Mouse (Mus musculus): ENCODE data around the gene Rab25.

Rab25 gene

GRCm38 (mm10) chr3:88502641-88503504 is 45.2 kb downstream of the Rab25 start:
- peak; percentile 98 for DNase-seq (ENCODE audit: low read depth)

GRCm38 (mm10) chr3:88502031-88502571 is 46.0 kb downstream of the Rab25 start:
- DNase-seq (ENCODE audit: low read depth): peak; percentile 79

DNA sequence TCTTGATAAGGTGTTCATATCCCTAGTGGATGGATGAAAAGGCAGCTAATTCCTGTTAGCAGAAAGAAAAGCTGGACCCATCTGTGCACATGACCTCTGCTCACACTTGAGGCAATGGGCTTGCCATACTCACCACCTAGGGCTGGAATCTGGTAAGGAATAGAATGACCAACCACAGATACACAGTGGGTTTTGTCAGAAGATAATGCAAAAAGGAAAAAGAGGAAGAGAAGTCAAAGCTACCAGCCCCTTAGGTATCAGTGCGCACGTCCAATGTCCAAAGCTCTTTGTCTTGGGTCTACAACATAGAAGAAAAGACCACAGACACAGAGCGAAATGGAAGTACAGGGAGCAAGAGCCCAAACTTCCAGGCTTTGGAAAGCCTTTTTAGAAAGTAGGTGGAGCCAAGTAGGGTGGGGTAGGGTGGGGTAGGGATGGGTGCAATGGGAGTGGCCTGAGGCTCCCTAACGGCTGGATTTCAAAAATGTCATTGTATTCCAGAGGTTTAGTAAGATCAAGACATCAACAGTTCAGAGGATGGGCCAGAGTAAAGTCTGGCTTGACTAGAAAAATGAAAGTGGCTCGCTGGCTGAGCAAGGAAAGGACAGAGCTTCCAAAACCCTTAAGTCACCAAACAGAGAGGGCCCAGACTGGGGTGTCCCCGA is 46.6 kb downstream of the Rab25 start:
- DNase-seq (ENCODE audit: low read depth): peak; percentile 71

DNA sequence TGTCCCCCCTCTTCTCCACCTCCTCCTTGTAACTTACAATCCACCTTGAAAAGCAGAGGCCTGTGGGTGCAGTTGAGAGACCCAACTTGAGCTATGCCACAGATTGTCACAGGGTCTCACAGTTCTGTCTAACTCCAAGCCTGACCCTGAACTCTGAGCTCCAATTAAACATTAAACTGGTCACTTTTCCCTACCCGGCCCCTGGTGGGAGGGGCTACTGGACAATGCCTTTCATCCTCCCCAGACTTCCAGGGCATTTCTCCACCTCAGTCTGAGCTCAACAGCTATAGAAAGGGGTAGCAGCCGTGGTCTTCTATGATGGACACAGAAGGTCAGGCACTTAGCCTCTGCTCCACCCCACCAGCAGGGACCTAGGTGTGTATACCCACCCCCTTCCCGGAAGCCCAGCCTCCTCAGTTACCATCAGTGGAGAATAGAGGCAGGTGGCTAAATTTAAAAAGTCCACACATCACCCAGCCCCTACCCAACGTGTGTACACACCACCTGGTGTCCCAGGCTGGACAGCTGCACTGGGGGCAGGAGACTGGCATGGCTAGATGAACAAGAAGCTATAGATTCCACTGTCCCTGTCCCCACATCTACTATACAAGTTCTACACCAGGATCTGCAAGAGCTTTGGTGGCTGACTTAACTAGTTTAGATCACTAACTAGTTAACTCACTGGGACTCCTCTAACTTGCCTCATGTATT is 47.3 kb downstream of the Rab25 start:
- no peak for DNase-seq (ENCODE audit: low read depth)

- DNase-seq (ENCODE audit: low read depth): peak; percentile 60
These were observed 48.0 kb downstream of the Rab25 start for GRCm38 (mm10) chr3:88500087-88500486.

GRCm38 (mm10) chr3:88499580-88499979 is 48.5 kb downstream of the Rab25 start:
- DNase-seq (ENCODE audit: low read depth): no peak

- peak; percentile 74 for DNase-seq (ENCODE audit: low read depth)
These were observed 52.2 kb downstream of the Rab25 start for GRCm38 (mm10) chr3:88495741-88496415.

DNA sequence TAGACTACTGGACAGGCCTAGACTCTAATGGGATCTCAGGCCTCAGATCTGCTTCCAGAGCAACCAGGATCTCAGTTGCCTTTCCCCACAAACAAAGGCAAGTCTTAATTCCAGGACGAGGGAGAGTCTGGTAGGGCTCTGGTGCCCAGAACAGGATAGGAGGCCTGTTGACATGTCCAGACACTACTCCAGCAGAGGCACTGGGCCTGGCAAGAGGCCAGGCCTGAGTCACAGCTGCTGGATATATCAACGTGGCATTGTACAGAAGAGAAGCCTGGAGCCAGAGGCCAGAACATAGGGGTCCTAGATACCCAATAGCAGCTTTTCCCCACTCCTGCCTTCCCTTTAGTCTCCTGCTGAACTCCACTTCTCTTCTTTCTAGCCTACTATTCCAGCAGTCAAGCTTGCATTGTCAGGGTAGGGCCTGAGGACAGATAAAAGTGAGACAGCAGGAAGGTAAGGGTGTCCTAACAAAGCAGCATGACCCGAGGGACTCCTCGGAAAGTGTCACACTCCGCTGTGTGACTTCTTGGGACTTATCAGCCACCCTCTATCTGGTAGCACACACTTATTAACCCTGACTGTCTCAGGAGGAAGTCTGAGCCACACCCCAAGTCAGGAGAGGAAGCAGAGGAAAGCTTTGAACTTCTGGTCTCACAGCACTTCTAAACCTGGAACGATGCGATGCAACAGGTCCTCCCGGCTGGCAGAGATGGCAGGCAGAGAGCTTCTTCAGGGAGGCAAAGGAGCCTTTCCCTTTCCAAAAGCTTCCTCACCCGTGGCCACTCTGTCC is 53.1 kb downstream of the Rab25 start:
- peak; percentile 95 for DNase-seq (ENCODE audit: low read depth)

DNA sequence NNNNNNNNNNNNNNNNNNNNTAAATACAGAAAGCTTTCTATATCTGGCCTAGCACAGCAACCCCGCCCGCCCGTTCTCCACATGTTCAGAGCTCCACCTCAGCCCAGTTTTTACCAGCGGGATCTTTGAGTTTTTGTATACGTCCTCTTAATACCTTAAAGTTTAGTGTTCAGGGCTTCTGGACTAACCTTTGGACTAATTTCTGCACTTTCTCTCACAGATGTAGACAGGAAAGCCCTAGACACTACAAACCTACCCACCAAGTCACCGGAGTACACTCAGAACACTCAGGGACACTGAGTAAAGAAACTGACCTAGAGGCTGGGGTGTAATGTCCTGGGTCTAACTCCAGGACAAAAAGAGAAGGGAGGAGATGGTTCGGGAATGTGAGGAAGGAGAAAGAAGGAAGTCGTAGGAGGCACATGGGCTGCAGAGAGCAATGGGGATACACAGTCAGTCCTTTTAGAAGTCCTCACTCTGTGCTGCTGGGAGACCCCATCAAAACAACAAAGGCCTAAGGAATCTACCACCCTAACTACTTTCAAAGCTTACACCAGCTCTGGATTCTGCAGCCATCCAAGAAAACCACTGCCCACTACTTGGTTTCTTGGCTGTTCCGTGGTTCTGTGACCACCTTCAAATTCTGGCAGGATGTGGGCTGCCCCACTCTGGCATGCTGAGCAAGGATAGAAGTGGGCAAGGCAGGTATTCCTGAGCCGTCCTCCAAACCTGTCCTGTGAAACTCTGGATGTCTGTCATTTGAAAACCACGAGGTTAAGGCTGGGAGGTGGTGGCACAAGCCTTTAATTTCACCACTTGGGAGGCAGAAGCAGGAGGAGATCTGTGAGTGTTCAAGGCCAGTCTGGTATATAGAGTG is 54.2 kb downstream of the Rab25 start:
- peak; percentile 57 for DNase-seq (ENCODE audit: low read depth)
